Mouse (Mus musculus): ENCODE data around the gene Cd200r3. TPM values are rescaled to one million over a fixed set of nuclear protein-coding genes. Genes with fewer than 3 reads are reported as not detected.

The Cd200r3 gene
- total RNA-seq, 2 experiments from 2014 or later, result 47.3 to 47.9 TPM

DNA sequence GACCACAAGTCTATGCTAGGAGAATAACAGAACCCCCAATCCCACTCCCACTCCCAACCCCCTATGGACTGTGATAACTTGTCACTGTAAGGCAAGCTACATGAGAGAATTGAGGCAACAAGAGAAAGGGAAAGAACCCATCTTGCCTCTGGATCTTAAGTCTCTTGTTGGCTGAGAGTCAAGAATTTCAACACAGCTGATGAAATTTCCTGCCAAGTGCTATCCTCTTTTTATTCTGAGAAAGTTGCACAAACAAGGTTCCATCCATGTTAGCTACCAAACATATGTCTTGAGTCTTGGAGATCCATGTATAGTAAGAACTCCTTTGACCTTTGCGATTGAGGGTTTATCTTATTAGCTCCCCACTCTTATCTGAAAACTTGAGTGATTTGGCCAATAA, 86.0 kb downstream of the Cd200r3 start:
- peak; percentile 32 for ATAC-seq (ENCODE audit: poor library complexity, severe bottlenecking)

DNA sequence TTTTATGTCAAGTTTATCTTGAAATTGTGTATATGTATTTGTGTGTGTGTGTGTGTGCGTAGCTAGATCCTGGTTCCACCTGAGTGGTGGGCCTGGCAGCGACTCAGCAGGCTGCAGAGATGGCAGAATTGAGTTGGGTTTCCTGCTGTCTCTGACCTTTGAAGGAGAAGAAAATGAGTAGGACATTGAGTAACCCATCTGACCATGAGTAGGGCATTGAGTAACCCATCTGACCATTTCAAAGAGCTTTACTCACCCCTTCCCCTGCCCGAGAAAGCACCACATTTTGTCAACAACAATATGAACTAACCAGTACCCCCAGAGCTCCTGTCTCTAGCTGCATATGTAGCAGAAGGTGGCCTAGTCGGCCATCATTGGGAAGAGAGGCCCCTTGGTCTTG, 86.6 kb downstream of the Cd200r3 start:
- ATAC-seq (ENCODE audit: poor library complexity, severe bottlenecking), result peak; percentile 56

DNA sequence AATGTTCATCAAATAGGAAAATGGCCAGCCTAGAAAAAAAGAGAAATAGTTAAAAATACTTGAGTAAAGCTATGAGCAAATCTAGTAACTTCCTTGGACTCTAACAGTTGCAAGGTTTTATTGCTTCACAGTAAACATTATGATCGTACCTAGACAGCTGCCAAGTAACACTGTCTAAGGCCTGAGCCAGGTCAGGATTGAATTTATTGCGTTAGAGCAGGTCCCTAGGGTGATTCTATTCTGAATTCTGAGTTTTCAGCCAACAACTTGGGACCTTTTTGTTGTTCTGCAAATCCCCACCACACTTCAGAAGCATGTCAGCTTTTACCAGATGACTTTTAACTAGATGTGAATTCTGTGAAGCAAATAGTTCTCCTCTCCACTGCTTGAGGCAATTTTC, 87.3 kb downstream of the Cd200r3 start:
- peak; percentile 43 for ATAC-seq (ENCODE audit: poor library complexity, severe bottlenecking)

Other genes starting within 250 kb of the Cd200r3 start
- gene Nepro, start 219.4 kb upstream of the Cd200r3 start, total RNA-seq (2015), result 8.6 and 11.2 TPM in 2 replicates
- 13.4 and 15.1 TPM in 2 replicates for gene Nepro, start 219.4 kb upstream of the Cd200r3 start, total RNA-seq (2017)
- gene Gtpbp8, start 197.3 kb upstream of the Cd200r3 start, total RNA-seq (2015), result 5.8 and 17.2 TPM in 2 replicates
- gene Gtpbp8, start 197.3 kb upstream of the Cd200r3 start, total RNA-seq (2017), result 11.1 and 13.2 TPM in 2 replicates
- 29.0 and 36.0 TPM in 2 replicates for gene Cd200r1, start 177.9 kb upstream of the Cd200r3 start, total RNA-seq (2015)
- gene Cd200r1, start 177.9 kb upstream of the Cd200r3 start, total RNA-seq (2017), result 16.3 and 18.5 TPM in 2 replicates
- 6.8 and 8.2 TPM in 2 replicates for gene Cd200r4, start 131.9 kb upstream of the Cd200r3 start, total RNA-seq (2015)
- gene Cd200r4, start 131.9 kb upstream of the Cd200r3 start, total RNA-seq (2017), result 4.3 and 5.5 TPM in 2 replicates
- gene Cd200r2, start 76.6 kb upstream of the Cd200r3 start, total RNA-seq (2015), result 0.18 TPM in 1 of 2 replicates, not detected in the other
- gene Cd200r2, start 76.6 kb upstream of the Cd200r3 start, total RNA-seq (2017), result 0.15 TPM in 1 of 2 replicates, not detected in the other
- gene Ccdc80, start 149.7 kb downstream of the Cd200r3 start, total RNA-seq (2015), result 0.59 and 0.71 TPM in 2 replicates
- gene Ccdc80, start 149.7 kb downstream of the Cd200r3 start, total RNA-seq (2017), result 0.49 and 0.99 TPM in 2 replicates
- gene Slc35a5, start 215.0 kb downstream of the Cd200r3 start, total RNA-seq (2015), result 42.4 and 45.9 TPM in 2 replicates
- 30.9 and 42.2 TPM in 2 replicates for gene Slc35a5, start 215.0 kb downstream of the Cd200r3 start, total RNA-seq (2017)
- gene Atg3, start 215.1 kb downstream of the Cd200r3 start, total RNA-seq (2015), result 117 and 132 TPM in 2 replicates
- gene Atg3, start 215.1 kb downstream of the Cd200r3 start, total RNA-seq (2017), result 92.7 and 98.2 TPM in 2 replicates